ENCODE assay signal across 8 mouse cellular contexts in genomic region chr2:91950275-91951085, GRCm38 (mm10). TPM values are rescaled to one million over a fixed set of nuclear protein-coding genes. Genes with fewer than 3 reads are reported as not detected.
DNase-seq lines count a peak whose midpoint lies in the region; ATAC-seq and TF ChIP-seq lines count a peak whose summit lies in the region.

No protein-coding gene starts in this region.

- intact Hi-C loops in left cerebral cortex, adult 2 months (cut with DNase I) = no loop called here

- peak overlapping the region; percentile 35 for H3K4me3 ChIP-seq in left cerebral cortex, adult 2 months
- H3K4me3 ChIP-seq in cortical plate, adult 2 months (ENCODE audit: insufficient read depth, low read length) = peak overlapping the region; percentile 9; the same call in 1 of the 2 replicates
- peak overlapping the region; percentile 45 for H3K4me3 ChIP-seq in heart, embryonic 11.5 days (ENCODE audit: low read depth, low read length)
- no peak overlapping the region; the same call in 1 of the 2 replicates for H3K4me3 ChIP-seq in kidney, postnatal 0 days (replicated peaks; ENCODE audit: low read depth, low read length)

- 12% methylated on average over 15 of the region's 15 CpGs for WGBS in heart, embryonic 11.5 days (ENCODE audit: insufficient replicate concordance)
- 17% methylated on average over 15 of the region's 15 CpGs for WGBS in kidney, postnatal 0 days

- peaks cover 38% of the 10 kb centered on the region for H3K4me1 ChIP-seq in cortical plate, adult 2 months (ENCODE audit: control insufficient read depth, insufficient read depth, low read length)
- H3K4me1 ChIP-seq in heart, embryonic 11.5 days (ENCODE audit: control insufficient read depth, insufficient read depth, low read length) = peaks cover 74% of the 10 kb centered on the region
- H3K4me1 ChIP-seq in kidney, postnatal 0 days (replicated peaks; ENCODE audit: insufficient read depth, low read length) = peaks cover 46% of the 10 kb centered on the region

- no peak for TF ChIP-seq POLR2A in cortical plate, adult 2 months (IDR thresholded peaks at IDR 0.05; ENCODE audit: extremely low read depth, insufficient read depth, low read length)

- DNase-seq in left cerebral cortex, adult 2 months (ENCODE audit: extremely low spot score in 1 of 2, low spot score in 2 of 2) = no peak
- DNase-seq in left cerebral cortex, adult 8-10 months (ENCODE audit: low spot score in 2 of 2) = no peak
- DNase-seq in kidney, postnatal 0 days (ENCODE audit: low spot score) = peak; percentile 80
- DNase-seq in lung, postnatal 4 days = peak; percentile 65 to 71
- peak; percentile 68 for DNase-seq in splenic B cell, adult 2 months (ENCODE audit: low read depth, low spot score)
- no peak for DNase-seq in frontal cortex, postnatal 14 days (ENCODE audit: low spot score in 2 of 2)

- peak overlapping the region; percentile 93 for H3K27ac ChIP-seq in left cerebral cortex, adult 2 months
- H3K27ac ChIP-seq in cortical plate, adult 2 months (ENCODE audit: insufficient read depth, low read length) = peak overlapping the region; percentile 94
- H3K27ac ChIP-seq in heart, embryonic 11.5 days (ENCODE audit: low read depth, low read length) = peak overlapping the region; percentile 97
- H3K27ac ChIP-seq in kidney, postnatal 0 days = peak overlapping the region; percentile 72

- no peaks in the 10 kb centered on the region for H3K9me3 ChIP-seq in heart, embryonic 11.5 days (replicated peaks; ENCODE audit: control insufficient read depth, low read length)
- no peaks in the 10 kb centered on the region for H3K9me3 ChIP-seq in kidney, postnatal 0 days (replicated peaks; ENCODE audit: low read length)

- no peaks in the 10 kb centered on the region for H3K27me3 ChIP-seq in heart, embryonic 11.5 days (ENCODE audit: control insufficient read depth, insufficient read depth, low read length)
- no peaks in the 10 kb centered on the region for H3K27me3 ChIP-seq in kidney, postnatal 0 days (ENCODE audit: insufficient read depth, low read length)
- H3K27me3 ChIP-seq in splenic B cell, adult 2 months (ENCODE audit: control insufficient read depth, insufficient read depth, low read length, poor library complexity, severe bottlenecking) = no peaks in the 10 kb centered on the region

- no peaks in the 10 kb centered on the region for H3K36me3 ChIP-seq in heart, embryonic 11.5 days (ENCODE audit: control insufficient read depth, insufficient read depth, low read length)
- H3K36me3 ChIP-seq in kidney, postnatal 0 days (ENCODE audit: insufficient read depth, low read length) = no peaks in the 10 kb centered on the region
- no peaks in the 10 kb centered on the region for H3K36me3 ChIP-seq in splenic B cell, adult 2 months (ENCODE audit: control insufficient read depth, insufficient read depth, low read length, poor library complexity, severe bottlenecking)

- peak overlapping the region; percentile 83 for H3K9ac ChIP-seq in heart, embryonic 11.5 days (ENCODE audit: low read depth, low read length)
- H3K9ac ChIP-seq in kidney, postnatal 0 days (ENCODE audit: low read depth, low read length) = peak overlapping the region; percentile 54; the same call in 1 of the 2 replicates

- peak; percentile 68 for ATAC-seq in heart, embryonic 11.5 days (replicated peaks; ENCODE audit: insufficient number of reproducible peaks, low FRiP score, low TSS enrichment)
- ATAC-seq in kidney, postnatal 0 days (replicated peaks; ENCODE audit: low FRiP score, low read depth) = peak; percentile 38

- peak overlapping the region; percentile 76 for H3K4me2 ChIP-seq in heart, embryonic 11.5 days
- H3K4me2 ChIP-seq in kidney, postnatal 0 days (ENCODE audit: low read length) = peak overlapping the region; percentile 49

- TF ChIP-seq CTCF in left cerebral cortex, adult 2 months (IDR thresholded peaks at IDR 0.05) = no peak
- no peak for TF ChIP-seq CTCF in cortical plate, adult 2 months (IDR thresholded peaks at IDR 0.05; ENCODE audit: extremely low read depth, insufficient read depth, low read length)
- TF ChIP-seq CTCF in kidney, postnatal 0 days (IDR thresholded peaks at IDR 0.05; ENCODE audit: low read depth) = no peak

RNA-seq across cellular contexts. Expression of gene Gm9821, which starts 5.0 kb away (rescaled TPM):
- not detected for total RNA-seq in left cerebral cortex, adult 2 months (2021)
- total RNA-seq in left cerebral cortex, adult 8-10 months (2022) = not detected
- not detected in 2 replicates for polyA plus RNA-seq in cortical plate, adult 2 months (2012; rRNA removed)
- polyA plus RNA-seq in heart, embryonic 11.5 days (2014; fragmentation: Nextera tagmentation; extraction: Ambion mirVana) = 1.8 and 2.8 TPM in 2 replicates
- polyA plus RNA-seq in kidney, postnatal 0 days (2015; fragmentation: Nextera tagmentation; extraction: Ambion mirVana) = 0.12 TPM in 1 of 2 replicates, not detected in the other

RNA-seq across cellular contexts. Expression of gene Mdk, which starts 18.4 kb away (rescaled TPM):
- 10 to 100 TPM; 16.5 to 21.5 TPM for total RNA-seq in left cerebral cortex, adult 2 months (2021)
- 10 to 100 TPM; 17.9 to 21.1 (median 19.8) TPM for total RNA-seq in left cerebral cortex, adult 8-10 months (2022)
- polyA plus RNA-seq in cortical plate, adult 2 months (2012; rRNA removed) = 38.2 and 38.5 TPM in 2 replicates
- 842 and 965 TPM in 2 replicates for polyA plus RNA-seq in heart, embryonic 11.5 days (2014; fragmentation: Nextera tagmentation; extraction: Ambion mirVana)
- polyA plus RNA-seq in kidney, postnatal 0 days (2015; fragmentation: Nextera tagmentation; extraction: Ambion mirVana) = 639 and 693 TPM in 2 replicates

RNA-seq across cellular contexts. Expression of gene Chrm4, which starts 23.4 kb away (rescaled TPM):
- total RNA-seq in left cerebral cortex, adult 2 months (2021) = 10 to 100 TPM; 47.9 to 59.9 TPM
- 10 to 100 TPM; 57.9 to 66.5 (median 60.3) TPM for total RNA-seq in left cerebral cortex, adult 8-10 months (2022)
- 32.9 and 45.0 TPM in 2 replicates for polyA plus RNA-seq in cortical plate, adult 2 months (2012; rRNA removed)
- not detected in 2 replicates for polyA plus RNA-seq in heart, embryonic 11.5 days (2014; fragmentation: Nextera tagmentation; extraction: Ambion mirVana)
- 0.22 TPM in 1 of 2 replicates, not detected in the other for polyA plus RNA-seq in kidney, postnatal 0 days (2015; fragmentation: Nextera tagmentation; extraction: Ambion mirVana)

RNA-seq across cellular contexts. Expression of gene Dgkz, which starts 25.2 kb away (rescaled TPM):
- 100 to 1,000 TPM; 553 to 561 TPM for total RNA-seq in left cerebral cortex, adult 2 months (2021)
- 100 to 1,000 TPM; 414 to 471 (median 424) TPM for total RNA-seq in left cerebral cortex, adult 8-10 months (2022)
- 550 and 668 TPM in 2 replicates for polyA plus RNA-seq in cortical plate, adult 2 months (2012; rRNA removed)
- polyA plus RNA-seq in heart, embryonic 11.5 days (2014; fragmentation: Nextera tagmentation; extraction: Ambion mirVana) = 42.1 and 49.6 TPM in 2 replicates
- 32.1 and 32.4 TPM in 2 replicates for polyA plus RNA-seq in kidney, postnatal 0 days (2015; fragmentation: Nextera tagmentation; extraction: Ambion mirVana)

Comparison
In these comparisons a context has a peak if more than half of its experiments do, and no peak if none do; other contexts are left out.
1. DNase-seq: peak in kidney, postnatal 0 days (single experiment), lung, postnatal 4 days (2 of 2) and splenic B cell, adult 2 months (single experiment); none in left cerebral cortex, adult 2 months (0 of 2), left cerebral cortex, adult 8-10 months (0 of 2) and frontal cortex, postnatal 14 days (0 of 2).
2. RNA of gene Mdk, which starts 18.4 kb away (polyA plus RNA-seq): 842 to 965 TPM in heart, embryonic 11.5 days and 639 to 693 TPM in kidney, postnatal 0 days; 38.2 to 38.5 TPM in cortical plate, adult 2 months; every median in the first group is over 10 times any median in the second.
3. RNA of gene Chrm4, which starts 23.4 kb away (polyA plus RNA-seq): 32.9 to 45.0 TPM in cortical plate, adult 2 months; not detected in heart, embryonic 11.5 days and 0.22 TPM in kidney, postnatal 0 days; every median in the first group is over 10 times any median in the second.
4. Peak in every context shown above with its lines, with median percentiles within 50 percentile points of each other: H3K27ac ChIP-seq.